Mouse (Mus musculus) heart, postnatal 0 days (tissue): ENCODE measurements at regions not wholly inside any gene's neighbourhood (a gene's known extent, or its start where the extent isn't known, plus 50 kb on each side); places are given as distances from the start of the nearest gene placed in this dataset.

ENCODE experiments used
- ATAC-seq: fragments of 200-750 bp; cut with Nextera tagmentation; 2 replicates; pipeline ENCODE4 v1.8.0; 2017; ENCODE audit warnings: low read depth, moderate number of reproducible peaks, moderate library complexity; ENCODE audit not compliant: insufficient read depth
- DNase-seq: peaks from one replicate; pipeline ENCODE4 v3.0.0-alpha.2; 2016; ENCODE audit warnings: low spot score
- H3K27ac ChIP-seq: fragments of 300-500 bp; sonication (generic); 2 replicates; pipeline ENCODE4 v1.5.1; 2014; ENCODE audit warnings: low read depth, mild to moderate bottlenecking
- H3K27me3 ChIP-seq: fragments of 300-500 bp; sonication (generic); 2 replicates; pipeline ENCODE4 v1.6.1; 2014; ENCODE audit warnings: low read length, mixed read lengths; ENCODE audit not compliant: control insufficient read depth, insufficient read depth
- H3K36me3 ChIP-seq: fragments of 300-500 bp; sonication (generic); replicated peaks from 2 replicates; pipeline ENCODE4 v1.6.1; 2014; ENCODE audit warnings: low read length, mixed read lengths; ENCODE audit not compliant: control insufficient read depth, insufficient read depth
- H3K4me1 ChIP-seq: fragments of 300-500 bp; sonication (generic); 2 replicates; pipeline ENCODE4 v1.6.1; 2014; ENCODE audit warnings: antibody characterized with exemption; ENCODE audit not compliant: control insufficient read depth, insufficient read depth
- H3K4me2 ChIP-seq: fragments of 300-500 bp; sonication (generic); 2 replicates; pipeline ENCODE4 v1.6.1; 2014; ENCODE audit warnings: low read depth, mild to moderate bottlenecking, low read length, moderate library complexity
- H3K4me3 ChIP-seq: fragments of 300-500 bp; sonication (generic); 2 replicates; pipeline ENCODE4 v1.5.1; 2014; ENCODE audit warnings: low read depth, low read length
- H3K9ac ChIP-seq: fragments of 300-500 bp; sonication (generic); replicated peaks from 2 replicates; pipeline ENCODE4 v1.6.1; 2014; ENCODE audit warnings: low read depth, low read length, mixed read lengths
- H3K9me3 ChIP-seq: fragments of 300-500 bp; sonication (generic); replicated peaks from 2 replicates; pipeline ENCODE4 v1.6.1; 2016; ENCODE audit warnings: low read length; ENCODE audit not compliant: control insufficient read depth
- CTCF ChIP-seq: IDR thresholded peaks from 2 replicates; pipeline ENCODE4 v1.5.1; 2016; ENCODE audit warnings: antibody characterized with exemption, control low read depth, low read depth
- EP300 ChIP-seq: IDR thresholded peaks from 2 replicates; pipeline ENCODE4 v1.6.1; 2016; ENCODE audit warnings: antibody characterized with exemption, low read depth
- WGBS: fragments of 180-500 bp; shearing (Covaris S2); extraction: QIAGEN DNeasy Blood & Tissue Kit; methylation state at CpG from one replicate; pipeline ENCODE4 v1.1.7; 2014; 5-methylcytosine and 5-hydroxymethylcytosine counted together

- Histone ChIP-seq H3K36me3 (no peaks in the 10 kb centered on the region), H3K27ac (no peak overlapping the region), H3K4me3 (no peak overlapping the region), H3K9ac (no peak overlapping the region), H3K9me3 (no peaks in the 10 kb centered on the region), H3K27me3 (no peaks in the 10 kb centered on the region), H3K4me1 (no peaks in the 10 kb centered on the region), H3K4me2 (no peak overlapping the region)
- TF ChIP-seq EP300 (no peak), CTCF (no peak)
- ATAC-seq (no peak), DNase-seq (no peak)
- WGBS, result 48% methylated on average over 8 of the region's 8 CpGs
These were observed 177.2 kb upstream of the Zfp462 start for GRCm38 (mm10) chr4:54767506-54768200.

GRCm38 (mm10) chr4:54768836-54769235 is 176.0 kb upstream of the Zfp462 start:
- no peaks in the 10 kb centered on the region for H3K9me3 ChIP-seq
- no peak for ATAC-seq
- TF ChIP-seq EP300, result no peak
- no peak overlapping the region for H3K4me2 ChIP-seq
- H3K9ac ChIP-seq, result no peak overlapping the region
- no peak for DNase-seq
- no peak overlapping the region for H3K27ac ChIP-seq
- 62% methylated on average over 4 of the region's 4 CpGs for WGBS
- H3K4me1 ChIP-seq, result no peaks in the 10 kb centered on the region
- no peaks in the 10 kb centered on the region for H3K27me3 ChIP-seq
- no peaks in the 10 kb centered on the region for H3K36me3 ChIP-seq
- no peak overlapping the region for H3K4me3 ChIP-seq

- no peaks in the 10 kb centered on the region for H3K9me3 ChIP-seq
- no peak overlapping the region for H3K27ac ChIP-seq
- H3K4me1 ChIP-seq, result no peaks in the 10 kb centered on the region
- no peak for ATAC-seq
- no peaks in the 10 kb centered on the region for H3K27me3 ChIP-seq
- no peak overlapping the region for H3K4me3 ChIP-seq
- WGBS, result 86% methylated on average over 4 of the region's 4 CpGs
- TF ChIP-seq CTCF (no peak), EP300 (no peak)
- no peaks in the 10 kb centered on the region for H3K36me3 ChIP-seq
- H3K4me2 ChIP-seq, result no peak overlapping the region
- no peak for DNase-seq
- H3K9ac ChIP-seq, result no peak overlapping the region
These were observed 170.8 kb upstream of the Zfp462 start for GRCm38 (mm10) chr4:54774066-54774465.

GRCm38 (mm10) chr4:54774717-54775116 is 170.1 kb upstream of the Zfp462 start:
- H3K27ac ChIP-seq, result no peak overlapping the region
- no peak for ATAC-seq
- no peak overlapping the region for H3K4me2 ChIP-seq
- DNase-seq, result no peak
- H3K4me3 ChIP-seq, result no peak overlapping the region
- H3K27me3 ChIP-seq, result no peaks in the 10 kb centered on the region
- no peaks in the 10 kb centered on the region for H3K9me3 ChIP-seq
- no peaks in the 10 kb centered on the region for H3K36me3 ChIP-seq
- TF ChIP-seq CTCF, result no peak
- TF ChIP-seq EP300, result no peak
- H3K9ac ChIP-seq, result no peak overlapping the region
- H3K4me1 ChIP-seq, result no peaks in the 10 kb centered on the region

GRCm38 (mm10) chr4:54780511-54780910 is 164.3 kb upstream of the Zfp462 start:
- H3K9me3 ChIP-seq, result no peaks in the 10 kb centered on the region
- ATAC-seq (no peak), DNase-seq (no peak)
- H3K27ac ChIP-seq, result no peak overlapping the region
- TF ChIP-seq EP300, result no peak
- TF ChIP-seq CTCF, result no peak
- H3K9ac ChIP-seq, result no peak overlapping the region
- no peaks in the 10 kb centered on the region for H3K27me3 ChIP-seq
- WGBS, result 54% methylated on average over 4 of the region's 4 CpGs
- no peaks in the 10 kb centered on the region for H3K36me3 ChIP-seq
- no peaks in the 10 kb centered on the region for H3K4me1 ChIP-seq
- no peak overlapping the region for H3K4me2 ChIP-seq
- H3K4me3 ChIP-seq, result no peak overlapping the region

GRCm38 (mm10) chr4:54791217-54791742 is 153.6 kb upstream of the Zfp462 start:
- ATAC-seq (no peak), DNase-seq (no peak)
- WGBS, result 78% methylated on average over 5 of the region's 5 CpGs
- Histone ChIP-seq H3K4me2 (no peak overlapping the region), H3K4me1 (no peaks in the 10 kb centered on the region), H3K27me3 (no peaks in the 10 kb centered on the region), H3K27ac (no peak overlapping the region), H3K4me3 (no peak overlapping the region), H3K36me3 (no peaks in the 10 kb centered on the region), H3K9me3 (no peaks in the 10 kb centered on the region), H3K9ac (no peak overlapping the region)
- TF ChIP-seq EP300, result no peak
- no peak for TF ChIP-seq CTCF
